Mouse (Mus musculus): ENCODE results near the gene Tnnt1.

GRCm38 (mm10) chr7:4473940-4474339, 42.2 kb downstream of the Tnnt1 start:
- TF ChIP-seq GATA1 (IDR thresholded peaks at IDR 0.05; ENCODE audit: low read length), result no peak
- no peak for TF ChIP-seq TAL1 (IDR thresholded peaks at IDR 0.05; ENCODE audit: low read length)
